Mouse (Mus musculus) erythroblast, embryonic 14.5 days (primary cell): Measurements from ENCODE around the gene Nob1.

Source experiments
- GATA1 ChIP-seq: IDR thresholded peaks from 2 replicates; pipeline ENCODE4 v1.6.1; 2012; ENCODE audit warnings: low read length, inconsistent platforms, mixed read lengths
- TAL1 ChIP-seq: IDR thresholded peaks from 3 replicates; pipeline ENCODE4 v1.6.1; 2012; ENCODE audit warnings: low read length, inconsistent platforms, mixed read lengths

- TF ChIP-seq TAL1: no peak
- no peak for TF ChIP-seq GATA1
Measured at GRCm38 (mm10) chr8:107413881-107414280, 11.0 kb downstream of the Nob1 start.
